11 mouse cellular contexts compared by ENCODE assay signal in the genomic region with DNA sequence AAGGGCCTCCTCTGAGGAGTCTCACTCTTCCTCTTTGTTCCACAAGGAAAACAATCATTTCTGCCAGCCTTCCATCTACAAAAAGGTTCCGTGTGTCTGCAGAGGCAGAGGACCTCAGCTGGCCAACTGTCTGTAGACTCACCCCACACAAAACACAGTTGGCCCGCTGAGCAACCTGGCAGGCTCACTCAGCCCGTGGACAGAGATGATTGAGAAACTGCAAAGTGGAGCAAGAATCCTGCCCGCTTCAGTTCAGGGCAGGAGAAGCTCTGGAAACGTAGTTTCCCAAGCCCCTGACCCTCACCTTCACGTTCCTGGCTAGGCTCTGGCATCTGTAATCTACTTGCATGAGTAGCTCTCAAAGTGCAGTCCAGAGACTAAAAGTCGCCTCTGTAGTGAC. TPM values are rescaled to one million over a fixed set of nuclear protein-coding genes. Genes with fewer than 3 reads are reported as not detected.
DNase-seq lines count a peak whose midpoint lies in the region; ATAC-seq and TF ChIP-seq lines count a peak whose summit lies in the region.
"Had no signal": no experiment of that assay in that cellular context is flagged by ENCODE, and none has a peak within 500 bp of the region (broad histone marks: within the 10 kb centered on the region; RNA-seq: fewer than 3 reads in every experiment).

No protein-coding gene starts in this region.

- no peaks in the 10 kb centered on the region for H3K36me3 ChIP-seq in hindbrain, postnatal 0 days (ENCODE audit: insufficient read depth, low read length)
- H3K36me3 ChIP-seq in hindbrain, embryonic 13.5 days: no peaks in the 10 kb centered on the region
- H3K36me3 ChIP-seq in neural tube, embryonic 13.5 days: no peaks in the 10 kb centered on the region

- no peak overlapping the region for H3K4me2 ChIP-seq in hindbrain, postnatal 0 days (ENCODE audit: low read depth, low read length)
- no peak overlapping the region for H3K4me2 ChIP-seq in hindbrain, embryonic 13.5 days
- H3K4me2 ChIP-seq in neural tube, embryonic 13.5 days: no peak overlapping the region

- no peak overlapping the region for H3K9ac ChIP-seq in hindbrain, postnatal 0 days (replicated peaks; ENCODE audit: low read length)
- no peak overlapping the region for H3K9ac ChIP-seq in hindbrain, embryonic 13.5 days
- H3K9ac ChIP-seq in neural tube, embryonic 13.5 days: peak overlapping the region; percentile 8; the same call in 1 of the 2 replicates

- DNase-seq in adrenal gland, postnatal 10 days: peak; percentile 72
- DNase-seq in adrenal gland, adult 18-20 months (ENCODE audit: low spot score in 2 of 2): no peak
- no peak for DNase-seq in hindbrain, postnatal 0 days (ENCODE audit: low spot score)
- no peak for DNase-seq in neural tube, embryonic 10.5 days (ENCODE audit: extremely low spot score, low spot score)
- no peak for DNase-seq in spleen, adult 12 weeks (ENCODE audit: low spot score)

- no peak overlapping the region for H3K4me3 ChIP-seq in hindbrain, postnatal 0 days (ENCODE audit: low read length)
- H3K4me3 ChIP-seq in hindbrain, embryonic 13.5 days: no peak overlapping the region
- H3K4me3 ChIP-seq in neural tube, embryonic 13.5 days: no peak overlapping the region

- no peak for ATAC-seq in hindbrain, postnatal 0 days
- no peak for ATAC-seq in hindbrain, embryonic 13.5 days (ENCODE audit: low FRiP score)
- no peak for ATAC-seq in neural tube, embryonic 13.5 days (ENCODE audit: low read depth)
- ATAC-seq in erythroblast, adult 5-6 weeks (replicated peaks; ENCODE audit: low FRiP score, poor library complexity, severe bottlenecking): no peak

- no peak for TF ChIP-seq CTCF in hindbrain, postnatal 0 days (IDR thresholded peaks at IDR 0.05; ENCODE audit: low read depth)

- H3K27ac ChIP-seq in hindbrain, postnatal 0 days: peak overlapping the region; percentile 48
- no peak overlapping the region for H3K27ac ChIP-seq in hindbrain, embryonic 13.5 days
- H3K27ac ChIP-seq in neural tube, embryonic 13.5 days (replicated peaks): 0 out of 2 replicates have a peak overlapping the region, but pooled peaks have one; percentile 18

- 47% methylated on average over 7 of the region's 7 CpGs for WGBS in hindbrain, postnatal 0 days
- 48% methylated on average over 7 of the region's 7 CpGs for WGBS in hindbrain, embryonic 13.5 days
- WGBS in neural tube, embryonic 13.5 days: 61% methylated on average over 7 of the region's 7 CpGs

- H3K4me1 ChIP-seq in hindbrain, postnatal 0 days (ENCODE audit: insufficient read depth, low read length): no peaks in the 10 kb centered on the region
- H3K4me1 ChIP-seq in hindbrain, embryonic 13.5 days (replicated peaks): peaks cover 32% of the 10 kb centered on the region
- H3K4me1 ChIP-seq in neural tube, embryonic 13.5 days (replicated peaks): peaks cover 26% of the 10 kb centered on the region

- H3K27me3 ChIP-seq in hindbrain, postnatal 0 days (ENCODE audit: insufficient read depth, low read length): no peaks in the 10 kb centered on the region
- no peaks in the 10 kb centered on the region for H3K27me3 ChIP-seq in hindbrain, embryonic 13.5 days
- no peaks in the 10 kb centered on the region for H3K27me3 ChIP-seq in neural tube, embryonic 13.5 days

- no peaks in the 10 kb centered on the region for H3K9me3 ChIP-seq in hindbrain, postnatal 0 days (ENCODE audit: low read length)
- H3K9me3 ChIP-seq in hindbrain, embryonic 13.5 days: no peaks in the 10 kb centered on the region
- H3K9me3 ChIP-seq in neural tube, embryonic 13.5 days: no peaks in the 10 kb centered on the region

RNA-seq across cellular contexts. Expression of gene Kctd17, which starts 18.8 kb away (rescaled TPM):
- 10 to 100 TPM; 85.2 to 94.8 TPM for total RNA-seq in adrenal gland, postnatal 10 days (2021)
- total RNA-seq in adrenal gland, adult 18-20 months (2021): 10 to 100 TPM; 80.4 to 83.4 TPM
- total RNA-seq in hindbrain, postnatal 0 days (2014; rRNA removed): 144 and 155 TPM in 2 replicates
- polyA plus RNA-seq in hindbrain, postnatal 0 days (2015; fragmentation: Nextera tagmentation; extraction: Ambion mirVana): 144 and 161 TPM in 2 replicates
- 114 and 116 TPM in 2 replicates for polyA plus RNA-seq in hindbrain, embryonic 13.5 days (2015; fragmentation: Nextera tagmentation; extraction: Ambion mirVana)
- polyA plus RNA-seq in neural tube, embryonic 13.5 days (2015; fragmentation: Nextera tagmentation; extraction: Ambion mirVana): 120 and 122 TPM in 2 replicates
- 1.0 TPM in 1 of 2 replicates, not detected in the other for total RNA-seq in erythroblast, adult 5-6 weeks (2015; ENCODE audit: low replicate concordance)
- 0.98 and 2.0 TPM in 2 replicates for total RNA-seq in erythroblast, adult 5-6 weeks (2017; ENCODE audit: low replicate concordance)
- total RNA-seq: MEL had no signal

RNA-seq across cellular contexts. Expression of gene Tmprss6, which starts 21.3 kb away (rescaled TPM):
- total RNA-seq in adrenal gland, postnatal 10 days (2021): 10 to 100 TPM; 24.7 to 59.5 TPM
- 1 to 10 TPM in 1 of 2 experiments, under 1 TPM in 1; 0.54 to 2.4 TPM for total RNA-seq in adrenal gland, adult 18-20 months (2021)
- 0.25 and 0.42 TPM in 2 replicates for total RNA-seq in hindbrain, postnatal 0 days (2014; rRNA removed)
- polyA plus RNA-seq in hindbrain, postnatal 0 days (2015; fragmentation: Nextera tagmentation; extraction: Ambion mirVana): 0.32 and 0.44 TPM in 2 replicates
- polyA plus RNA-seq in hindbrain, embryonic 13.5 days (2015; fragmentation: Nextera tagmentation; extraction: Ambion mirVana): 0.23 and 0.31 TPM in 2 replicates
- polyA plus RNA-seq in neural tube, embryonic 13.5 days (2015; fragmentation: Nextera tagmentation; extraction: Ambion mirVana): 0.15 and 0.28 TPM in 2 replicates
- total RNA-seq in erythroblast, adult 5-6 weeks (2015; ENCODE audit: low replicate concordance): 1.0 TPM in 1 of 2 replicates, not detected in the other
- total RNA-seq in erythroblast, adult 5-6 weeks (2017; ENCODE audit: low replicate concordance): 0.70 TPM in 1 of 2 replicates, not detected in the other
- total RNA-seq: heart, postnatal 14 days; left cerebral cortex, postnatal 4 days had no signal

RNA-seq across cellular contexts. Expression of gene Mpst, which starts 40.9 kb away (rescaled TPM):
- 10 to 100 TPM; 49.1 to 52.0 TPM for total RNA-seq in adrenal gland, postnatal 10 days (2021)
- total RNA-seq in adrenal gland, adult 18-20 months (2021): 10 to 100 TPM; 38.7 to 48.5 TPM
- 95.4 and 114 TPM in 2 replicates for total RNA-seq in hindbrain, postnatal 0 days (2014; rRNA removed)
- polyA plus RNA-seq in hindbrain, postnatal 0 days (2015; fragmentation: Nextera tagmentation; extraction: Ambion mirVana): 3.7 and 5.3 TPM in 2 replicates
- 2.2 and 3.1 TPM in 2 replicates for polyA plus RNA-seq in hindbrain, embryonic 13.5 days (2015; fragmentation: Nextera tagmentation; extraction: Ambion mirVana)
- 2.3 and 2.9 TPM in 2 replicates for polyA plus RNA-seq in neural tube, embryonic 13.5 days (2015; fragmentation: Nextera tagmentation; extraction: Ambion mirVana)
- total RNA-seq in erythroblast, adult 5-6 weeks (2015; ENCODE audit: low replicate concordance): 7.7 and 10.4 TPM in 2 replicates
- total RNA-seq in erythroblast, adult 5-6 weeks (2017; ENCODE audit: low replicate concordance): 22.4 and 39.6 TPM in 2 replicates

RNA-seq across cellular contexts. Expression of gene Tst, which starts 41.4 kb away (rescaled TPM):
- total RNA-seq in adrenal gland, postnatal 10 days (2021): 100 to 1,000 TPM; 179 to 204 TPM
- total RNA-seq in adrenal gland, adult 18-20 months (2021): 100 to 1,000 TPM; 207 to 261 TPM
- total RNA-seq in hindbrain, postnatal 0 days (2014; rRNA removed): 75.1 and 79.9 TPM in 2 replicates
- polyA plus RNA-seq in hindbrain, postnatal 0 days (2015; fragmentation: Nextera tagmentation; extraction: Ambion mirVana): 64.4 and 67.0 TPM in 2 replicates
- polyA plus RNA-seq in hindbrain, embryonic 13.5 days (2015; fragmentation: Nextera tagmentation; extraction: Ambion mirVana): 10.7 and 17.0 TPM in 2 replicates
- polyA plus RNA-seq in neural tube, embryonic 13.5 days (2015; fragmentation: Nextera tagmentation; extraction: Ambion mirVana): 7.9 and 11.4 TPM in 2 replicates
- total RNA-seq in erythroblast, adult 5-6 weeks (2015; ENCODE audit: low replicate concordance): 5.2 and 6.0 TPM in 2 replicates
- total RNA-seq in erythroblast, adult 5-6 weeks (2017; ENCODE audit: low replicate concordance): 3.5 and 8.1 TPM in 2 replicates

RNA-seq across cellular contexts. Expression of gene Il2rb, which starts 48.0 kb away (rescaled TPM):
- 1 to 10 TPM; 1.9 TPM for total RNA-seq in adrenal gland, postnatal 10 days (2021)
- total RNA-seq in adrenal gland, adult 18-20 months (2021): 1 to 10 TPM; 1.1 to 2.5 TPM
- total RNA-seq in hindbrain, postnatal 0 days (2014; rRNA removed): 0.10 and 0.29 TPM in 2 replicates
- polyA plus RNA-seq in hindbrain, postnatal 0 days (2015; fragmentation: Nextera tagmentation; extraction: Ambion mirVana): 0.40 and 0.58 TPM in 2 replicates
- 0.05 and 0.13 TPM in 2 replicates for polyA plus RNA-seq in hindbrain, embryonic 13.5 days (2015; fragmentation: Nextera tagmentation; extraction: Ambion mirVana)
- 0.06 TPM in 1 of 2 replicates, not detected in the other for polyA plus RNA-seq in neural tube, embryonic 13.5 days (2015; fragmentation: Nextera tagmentation; extraction: Ambion mirVana)
- 0.42 and 9.0 TPM in 2 replicates for total RNA-seq in erythroblast, adult 5-6 weeks (2015; ENCODE audit: low replicate concordance)
- 0.28 and 1.0 TPM in 2 replicates for total RNA-seq in erythroblast, adult 5-6 weeks (2017; ENCODE audit: low replicate concordance)

Comparison
In these comparisons a context has a peak if more than half of its experiments do, and no peak if none do; other contexts are left out.
1. RNA of gene Tmprss6, which starts 21.3 kb away (total RNA-seq): 24.7 to 59.5 TPM in adrenal gland, postnatal 10 days; 0.54 to 2.4 TPM in adrenal gland, adult 18-20 months, 0.25 to 0.42 TPM in hindbrain, postnatal 0 days and 0.70 to 1.0 TPM in erythroblast, adult 5-6 weeks; every median in the first group is over 4 times any median in the second.
2. RNA of gene Kctd17, which starts 18.8 kb away (total RNA-seq): 144 to 155 TPM in hindbrain, postnatal 0 days, 85.2 to 94.8 TPM in adrenal gland, postnatal 10 days and 80.4 to 83.4 TPM in adrenal gland, adult 18-20 months; 0.98 to 2.0 TPM in erythroblast, adult 5-6 weeks; every median in the first group is over 10 times any median in the second.